Mouse (Mus musculus) midbrain, embryonic 16.5 days (tissue): ENCODE measurements around the gene Dcaf5. TPM values are rescaled to one million over a fixed set of nuclear protein-coding genes. Genes with fewer than 3 reads are reported as not detected.
A peak's percentile ranks its signal among the peaks of the same experiment; 100 is the strongest.
"Not testable (repeated sequence)": the region's sequence is repeated elsewhere in the genome, so short reads cannot be mapped to it uniquely, and the experiment has no call there.

ENCODE experiments used
- ATAC-seq: fragments of 200-750 bp; cut with Nextera tagmentation; 2 replicates; pipeline ENCODE4 v1.8.0; 2017; ENCODE audit warnings: moderate TSS enrichment
- H3K27ac ChIP-seq: fragments of 300-500 bp; sonication (generic); 2 replicates; pipeline ENCODE4 v1.5.1; 2014; ENCODE audit warnings: mild to moderate bottlenecking, low read length, mixed read lengths
- H3K27me3 ChIP-seq: fragments of 300-500 bp; sonication (generic); 2 replicates; pipeline ENCODE4 v1.6.1; 2014; ENCODE audit warnings: low read depth, low read length, mixed read lengths; ENCODE audit not compliant: control insufficient read depth, insufficient read depth
- H3K36me3 ChIP-seq: fragments of 300-500 bp; sonication (generic); 2 replicates; pipeline ENCODE4 v1.6.1; 2014; ENCODE audit warnings: mild to moderate bottlenecking, low read length, moderate library complexity, mixed read lengths; ENCODE audit not compliant: control insufficient read depth, insufficient read depth
- H3K4me1 ChIP-seq: fragments of 300-500 bp; sonication (generic); 2 replicates; pipeline ENCODE4 v1.6.1; 2014; ENCODE audit warnings: mild to moderate bottlenecking, low read length, mixed read lengths; ENCODE audit not compliant: control insufficient read depth, insufficient read depth
- H3K4me2 ChIP-seq: fragments of 300-500 bp; sonication (generic); 2 replicates; pipeline ENCODE4 v1.6.1; 2014; ENCODE audit warnings: mild to moderate bottlenecking, low read length, mixed read lengths
- H3K4me3 ChIP-seq: fragments of 300-500 bp; sonication (generic); 2 replicates; pipeline ENCODE4 v1.5.1; 2014; ENCODE audit warnings: low read depth, mild to moderate bottlenecking, low read length, moderate library complexity, mixed read lengths
- H3K9ac ChIP-seq: fragments of 300-500 bp; sonication (generic); 2 replicates; pipeline ENCODE4 v1.6.1; 2014; ENCODE audit warnings: low read depth, low read length, mixed read lengths
- H3K9me3 ChIP-seq: fragments of 300-500 bp; sonication (generic); replicated peaks from 2 replicates; pipeline ENCODE4 v1.6.1; 2014; ENCODE audit warnings: mild to moderate bottlenecking, low read length, mixed read lengths; ENCODE audit not compliant: control insufficient read depth, poor library complexity, severe bottlenecking
- WGBS: fragments of 180-500 bp; shearing (Covaris S2); extraction: QIAGEN DNeasy Blood & Tissue Kit; methylation state at CpG from one replicate; pipeline ENCODE4 v1.1.7; 2014; 5-methylcytosine and 5-hydroxymethylcytosine counted together
- polyA plus RNA-seq: library from polyadenylated mRNA; unstranded; fragments of >200 nt; fragmentation: Nextera tagmentation; extraction: Ambion mirVana; gene quantifications from 2 replicates; pipeline ENCODE4 v1.2.1, GENCODE M21; 2015

Dcaf5 gene
- polyA plus RNA-seq, 1 experiment from 2014 or later = 25.0 TPM

DNA sequence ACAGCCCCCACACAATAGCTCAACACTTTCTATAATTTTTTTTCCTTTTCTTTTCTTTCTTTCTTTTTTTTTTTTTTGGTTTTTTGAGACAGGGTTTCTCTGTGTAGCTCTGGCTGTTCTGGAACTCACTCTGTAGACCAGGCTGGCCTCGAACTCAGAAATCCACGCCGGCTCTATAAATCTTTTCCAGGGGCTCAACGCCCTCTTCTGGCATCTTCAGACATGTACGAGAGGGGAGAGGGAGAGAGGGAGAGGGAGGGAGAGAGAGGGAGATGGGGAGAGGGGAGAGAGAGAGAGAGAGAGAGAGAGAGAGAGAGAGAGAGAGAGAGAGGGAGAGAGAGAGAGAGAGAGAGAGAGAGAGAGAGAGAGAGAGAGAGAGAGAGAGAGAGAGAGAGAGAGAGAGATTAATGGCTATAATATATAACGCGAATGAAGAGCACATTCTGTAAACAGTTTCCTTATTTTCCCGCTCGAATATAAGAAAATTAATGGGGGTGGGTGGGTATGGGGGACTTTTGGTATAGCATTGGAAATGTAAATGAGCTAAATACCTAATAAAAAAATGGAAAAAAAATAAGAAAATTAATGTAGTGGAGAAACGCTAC lies 26.0 kb upstream of the Dcaf5 start:
- 0 out of 2 replicates have a peak, but pooled peaks have one; percentile 25 for ATAC-seq
- WGBS = 14% methylated on average over 10 of the region's 10 CpGs

DNA sequence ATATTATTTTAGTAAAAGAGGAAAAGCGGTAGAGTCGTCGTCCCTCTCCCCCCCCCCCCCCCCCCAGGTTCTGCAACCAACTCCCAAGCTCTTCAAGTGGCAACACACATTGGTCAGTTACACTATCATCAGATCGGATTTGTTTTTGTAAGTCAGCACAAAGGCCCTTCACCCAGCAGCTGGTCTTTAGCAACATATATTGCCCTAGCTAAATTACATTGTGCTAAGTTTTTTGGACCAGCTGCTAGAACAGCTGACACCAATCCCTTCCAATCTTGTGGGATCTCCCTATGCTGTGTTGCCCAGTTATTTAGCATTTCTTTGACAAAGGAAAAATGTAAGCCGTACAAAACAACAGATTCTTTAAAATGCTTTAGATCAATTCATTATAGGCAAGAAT lies 21.6 kb upstream of the Dcaf5 start:
- H3K4me3 ChIP-seq = no peak overlapping the region
- no peak overlapping the region for H3K27ac ChIP-seq
- no peak overlapping the region for H3K9ac ChIP-seq
- WGBS = 70% methylated on average over 5 of the region's 5 CpGs
- H3K4me2 ChIP-seq = no peak overlapping the region
- ATAC-seq = no peak
- H3K36me3 ChIP-seq = no peaks in the 10 kb centered on the region
- no peaks in the 10 kb centered on the region for H3K4me1 ChIP-seq
- no peaks in the 10 kb centered on the region for H3K9me3 ChIP-seq
- no peaks in the 10 kb centered on the region for H3K27me3 ChIP-seq

More for the DNA sequence above, 26.0 kb upstream of the Dcaf5 start:
- not testable (repeated sequence) for H3K9ac ChIP-seq, H3K4me1 ChIP-seq, H3K27me3 ChIP-seq, H3K9me3 ChIP-seq, H3K36me3 ChIP-seq
- H3K4me3 ChIP-seq = peak overlapping the region; percentile 93
- H3K4me2 ChIP-seq = peak overlapping the region; percentile 94
- H3K27ac ChIP-seq = peak overlapping the region; percentile 82

DNA sequence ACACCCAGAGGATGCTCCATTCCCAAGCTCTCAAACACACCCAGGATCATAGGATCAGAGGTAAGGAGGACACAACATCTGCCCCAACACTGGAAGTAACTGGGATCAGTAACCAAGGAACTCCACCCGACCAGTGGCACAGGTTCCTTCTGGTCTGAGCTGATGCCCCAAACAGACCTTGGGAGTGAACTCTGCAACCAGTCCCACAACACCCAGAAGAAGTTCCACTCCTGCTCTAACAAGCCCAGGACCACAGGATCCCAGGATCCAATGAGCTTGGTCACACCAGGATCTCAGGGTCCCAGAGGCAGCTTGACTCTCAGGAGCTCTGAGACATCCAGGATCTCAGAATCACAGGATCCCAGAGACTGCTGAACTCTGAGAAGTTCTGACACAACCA lies 17.1 kb upstream of the Dcaf5 start:
- H3K9ac ChIP-seq = no peak overlapping the region
- ATAC-seq = no peak
- H3K4me3 ChIP-seq = no peak overlapping the region
- no peak overlapping the region for H3K27ac ChIP-seq
- no peaks in the 10 kb centered on the region for H3K27me3 ChIP-seq
- H3K36me3 ChIP-seq = no peaks in the 10 kb centered on the region
- WGBS = 87% methylated on average over 1 of the region's 1 CpGs
- H3K4me2 ChIP-seq = no peak overlapping the region
- no peaks in the 10 kb centered on the region for H3K4me1 ChIP-seq
- no peaks in the 10 kb centered on the region for H3K9me3 ChIP-seq

DNA sequence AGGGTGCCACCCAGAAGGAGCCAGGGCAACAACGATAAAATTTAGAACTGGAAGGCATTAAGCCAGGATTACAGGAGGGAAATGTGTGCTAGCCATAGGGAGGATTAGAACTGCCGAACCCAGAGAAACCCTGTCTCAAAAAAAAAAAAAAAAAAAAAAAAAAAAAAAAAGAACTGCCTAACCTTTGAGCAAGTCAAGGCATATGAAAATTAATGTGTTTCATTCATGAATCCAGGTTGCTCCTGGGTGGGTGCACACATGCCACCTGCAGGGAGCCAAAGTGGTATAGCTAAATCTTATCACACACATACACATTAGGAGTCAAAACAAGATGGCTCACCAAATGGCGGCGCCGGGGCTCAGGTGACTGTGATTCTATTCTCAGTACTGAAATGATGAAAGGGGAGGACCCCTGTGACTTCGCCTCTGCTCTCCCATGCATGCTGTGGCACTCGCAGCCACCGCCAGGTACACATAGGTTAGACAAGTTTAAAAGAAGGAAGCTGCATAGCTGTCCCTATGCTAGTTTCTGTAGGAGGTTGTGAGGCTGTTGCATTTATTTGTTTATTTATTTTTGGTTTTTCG lies 8.2 kb upstream of the Dcaf5 start:
- no peaks in the 10 kb centered on the region for H3K4me1 ChIP-seq
- no peak for ATAC-seq
- no peak overlapping the region for H3K4me3 ChIP-seq
- WGBS = 83% methylated on average over 9 of the region's 9 CpGs
- no peaks in the 10 kb centered on the region for H3K9me3 ChIP-seq
- no peak overlapping the region for H3K9ac ChIP-seq
- H3K36me3 ChIP-seq = no peaks in the 10 kb centered on the region
- no peak overlapping the region for H3K27ac ChIP-seq
- H3K4me2 ChIP-seq = no peak overlapping the region
- no peaks in the 10 kb centered on the region for H3K27me3 ChIP-seq

DNA sequence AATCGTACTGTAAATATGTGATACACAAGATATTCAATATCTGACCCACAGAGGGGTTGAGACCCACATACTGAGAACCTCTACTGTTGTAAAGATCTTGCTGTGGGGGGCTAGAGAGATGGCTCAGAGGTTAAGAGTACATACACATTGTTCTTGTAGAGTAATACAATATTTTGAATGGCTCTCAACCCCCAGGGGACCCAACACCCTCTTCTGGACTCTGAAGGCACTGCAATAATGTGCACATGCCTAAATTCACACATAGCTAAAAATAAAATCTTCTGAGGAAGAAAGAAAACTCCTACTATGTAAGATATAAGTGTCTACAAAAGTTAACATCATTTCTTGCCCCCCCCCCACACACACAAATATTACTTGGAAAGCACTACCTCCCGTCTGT lies 4.6 kb upstream of the Dcaf5 start:
- no peaks in the 10 kb centered on the region for H3K36me3 ChIP-seq
- no peak overlapping the region for H3K4me3 ChIP-seq
- 73% methylated on average over 2 of the region's 2 CpGs for WGBS
- no peaks in the 10 kb centered on the region for H3K27me3 ChIP-seq
- no peak overlapping the region for H3K27ac ChIP-seq
- H3K9ac ChIP-seq = no peak overlapping the region
- H3K9me3 ChIP-seq = no peaks in the 10 kb centered on the region
- ATAC-seq = no peak
- no peaks in the 10 kb centered on the region for H3K4me1 ChIP-seq
- no peak overlapping the region for H3K4me2 ChIP-seq

DNA sequence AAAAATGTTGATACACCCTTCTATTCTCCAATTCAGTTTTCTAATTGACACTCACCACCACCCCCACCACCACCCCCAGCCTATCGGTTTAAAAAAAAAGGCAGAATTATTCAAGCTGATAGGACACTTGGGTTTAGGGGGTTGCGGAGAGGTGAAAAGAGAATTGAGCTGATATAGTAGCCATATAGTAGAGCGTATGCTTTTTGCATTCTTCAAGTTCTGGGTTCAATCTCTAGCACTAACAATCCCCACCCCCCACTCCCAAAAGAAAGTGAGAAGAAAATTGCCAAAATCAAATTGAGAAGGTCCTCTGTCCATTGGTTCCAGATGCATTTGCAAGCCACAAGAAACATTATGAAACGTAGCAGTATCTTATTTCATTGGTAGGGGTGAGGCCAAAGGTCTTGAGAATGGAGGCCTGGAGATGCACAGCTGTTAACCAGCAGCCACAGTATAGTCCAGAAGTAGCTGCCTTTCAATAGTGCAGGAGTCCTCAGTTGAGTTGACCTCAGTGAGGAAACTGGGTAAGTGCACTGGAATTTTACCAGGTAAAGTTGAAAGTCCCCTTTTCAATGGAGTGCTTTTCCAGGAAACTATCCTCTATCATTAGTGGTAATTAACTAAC lies 762 bp upstream of the Dcaf5 start:
- Histone ChIP-seq H3K9me3 (no peaks in the 10 kb centered on the region), H3K4me1 (peaks cover 22% of the 10 kb centered on the region), H3K4me3 (peak overlapping the region; percentile 97), H3K27ac (peak overlapping the region; percentile 97), H3K9ac (peak overlapping the region; percentile 95), H3K27me3 (no peaks in the 10 kb centered on the region), H3K4me2 (peak overlapping the region; percentile 63), H3K36me3 (no peaks in the 10 kb centered on the region)
- 29% methylated on average over 4 of the region's 4 CpGs for WGBS
- peak; percentile 17; the same call in 1 of the 2 replicates for ATAC-seq

DNA sequence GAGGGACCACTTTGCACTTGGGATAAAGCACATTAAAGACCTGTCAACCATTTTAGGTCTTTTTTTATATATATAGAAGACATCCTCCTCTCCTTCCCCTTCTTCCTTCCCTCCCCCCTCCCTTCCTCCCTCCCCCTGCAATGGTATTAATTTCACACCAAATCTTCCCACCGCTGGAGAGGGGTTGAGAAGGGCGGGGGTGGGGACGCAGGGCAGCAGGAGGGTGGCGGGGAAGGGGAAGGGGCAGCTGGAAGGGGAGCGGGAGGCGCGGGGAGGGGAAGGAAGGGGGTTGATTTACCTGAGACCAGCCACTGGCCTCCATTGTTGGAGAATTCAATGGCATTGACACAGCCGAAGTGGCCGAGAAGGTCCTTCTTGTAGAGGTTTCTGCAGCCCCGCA lies 514 bp downstream of the Dcaf5 start:
- WGBS = 0% methylated on average over 7 of the region's 10 CpGs
- peak overlapping the region; percentile 97 for H3K4me3 ChIP-seq
- H3K9ac ChIP-seq = peak overlapping the region; percentile 95
- no peaks in the 10 kb centered on the region for H3K36me3 ChIP-seq
- peaks cover 22% of the 10 kb centered on the region for H3K4me1 ChIP-seq
- H3K4me2 ChIP-seq = peak overlapping the region; percentile 63
- no peaks in the 10 kb centered on the region for H3K27me3 ChIP-seq
- ATAC-seq = peak; percentile 65
- no peaks in the 10 kb centered on the region for H3K9me3 ChIP-seq
- peak overlapping the region; percentile 97 for H3K27ac ChIP-seq

DNA sequence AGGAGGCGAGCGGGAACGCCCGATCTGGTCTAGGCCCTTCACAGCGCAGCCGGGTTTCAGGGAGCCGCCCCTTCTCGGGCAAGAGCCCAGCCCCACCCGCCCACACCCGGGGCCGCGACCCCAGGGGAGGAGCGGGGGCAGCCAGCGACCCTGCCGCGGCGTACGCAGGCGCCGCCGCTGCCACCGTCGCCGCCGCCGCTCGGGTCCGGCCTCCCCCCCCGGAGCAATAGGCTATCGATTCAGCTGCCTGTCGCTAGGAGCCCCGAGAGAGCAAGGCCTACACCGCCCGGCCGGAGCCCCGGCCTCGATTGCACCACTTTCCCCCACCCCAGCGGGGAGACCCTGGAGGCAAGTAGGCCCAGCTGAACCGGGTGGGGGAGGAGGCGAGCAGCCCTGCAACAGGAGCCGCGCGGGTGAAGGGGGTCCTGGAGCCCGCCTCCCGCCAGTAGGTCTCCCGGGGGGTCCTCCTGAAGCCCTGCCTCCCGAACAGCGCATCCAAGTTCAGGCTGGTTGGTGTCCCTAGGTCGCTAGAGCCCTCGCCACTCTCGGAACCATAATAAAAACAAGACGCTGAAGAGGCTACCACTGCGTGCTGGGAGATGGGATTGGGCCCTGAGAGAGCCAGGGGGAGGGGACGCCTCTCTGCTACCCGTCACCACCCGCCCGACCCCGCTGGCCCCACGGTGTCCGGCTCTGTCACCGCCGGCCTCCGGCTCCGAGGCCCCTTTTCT lies 1.3 kb downstream of the Dcaf5 start:
- 0% methylated on average over 50 of the region's 64 CpGs for WGBS
- Histone ChIP-seq H3K27ac (peak overlapping the region; percentile 97), H3K4me1 (peaks cover 22% of the 10 kb centered on the region), H3K9me3 (no peaks in the 10 kb centered on the region), H3K36me3 (no peaks in the 10 kb centered on the region), H3K4me2 (peak overlapping the region; percentile 63), H3K4me3 (peak overlapping the region; percentile 97), H3K27me3 (no peaks in the 10 kb centered on the region), H3K9ac (peak overlapping the region; percentile 95)
- peak; percentile 73 for ATAC-seq

DNA sequence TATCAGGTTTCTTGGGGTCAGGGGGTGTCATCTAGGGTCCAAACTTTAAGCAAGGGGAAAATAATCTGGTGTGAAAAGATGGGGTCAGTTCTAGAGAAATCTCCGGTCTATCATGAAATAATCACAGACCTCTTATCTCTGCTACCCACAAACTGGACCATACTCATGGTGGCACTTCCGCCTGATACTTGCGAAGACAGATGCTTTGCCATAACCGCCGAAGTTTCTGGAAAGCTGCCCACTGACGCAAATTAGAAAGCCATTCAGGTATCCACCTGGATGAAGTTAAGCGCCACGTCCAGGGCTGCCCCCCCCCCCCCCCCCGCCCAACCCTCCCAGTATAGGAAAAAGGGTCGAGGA lies 1.8 kb downstream of the Dcaf5 start:
- Histone ChIP-seq H3K4me3 (peak overlapping the region; percentile 97), H3K36me3 (no peaks in the 10 kb centered on the region), H3K4me1 (peaks cover 22% of the 10 kb centered on the region), H3K4me2 (peak overlapping the region; percentile 63), H3K9ac (peak overlapping the region; percentile 95), H3K27ac (peak overlapping the region; percentile 97), H3K9me3 (no peaks in the 10 kb centered on the region), H3K27me3 (no peaks in the 10 kb centered on the region)
- ATAC-seq = no peak
- 5% methylated on average over 9 of the region's 10 CpGs for WGBS
